22 mouse cellular contexts compared by ENCODE assay signal in genomic region chr5:90373708-90374107, GRCm38 (mm10). TPM values are rescaled to one million over a fixed set of nuclear protein-coding genes. Genes with fewer than 3 reads are reported as not detected.
DNase-seq lines count a peak whose midpoint lies in the region; ATAC-seq and TF ChIP-seq lines count a peak whose summit lies in the region.
"Had no signal": no experiment of that assay in that cellular context is flagged by ENCODE, and none has a peak within 500 bp of the region (broad histone marks: within the 10 kb centered on the region; RNA-seq: fewer than 3 reads in every experiment).

No protein-coding gene starts in this region.

- H3K9ac ChIP-seq in liver, embryonic 11.5 days (ENCODE audit: low read depth, low read length) = no peak overlapping the region
- no peak overlapping the region for H3K9ac ChIP-seq in liver, embryonic 12.5 days
- H3K9ac ChIP-seq in liver, postnatal 0 days (replicated peaks) = no peak overlapping the region
- no peak overlapping the region for H3K9ac ChIP-seq in liver, embryonic 13.5 days
- no peak overlapping the region for H3K9ac ChIP-seq in liver, embryonic 16.5 days (ENCODE audit: low read depth, low read length)
- H3K9ac ChIP-seq in hindbrain, embryonic 16.5 days (ENCODE audit: low read depth, low read length) = no peak overlapping the region

- no peaks in the 10 kb centered on the region; the same call in 1 of the 2 replicates for H3K4me1 ChIP-seq in liver, embryonic 11.5 days (replicated peaks; ENCODE audit: control insufficient read depth, insufficient read depth, low read length)
- no peaks in the 10 kb centered on the region for H3K4me1 ChIP-seq in liver, embryonic 12.5 days
- 0 out of 2 replicates have a peak, but pooled peaks cover 3% of the 10 kb centered on the region for H3K4me1 ChIP-seq in liver, postnatal 0 days (ENCODE audit: insufficient read depth)
- no peaks in the 10 kb centered on the region for H3K4me1 ChIP-seq in liver, embryonic 13.5 days (replicated peaks)
- H3K4me1 ChIP-seq in liver, embryonic 16.5 days (ENCODE audit: control insufficient read depth, low read depth, low read length) = no peaks in the 10 kb centered on the region; the same call in 1 of the 2 replicates
- H3K4me1 ChIP-seq in hindbrain, embryonic 16.5 days (ENCODE audit: control insufficient read depth, insufficient read depth, low read depth, low read length) = no peaks in the 10 kb centered on the region

- H3K4me3 ChIP-seq in liver, embryonic 11.5 days (ENCODE audit: low read depth, low read length) = no peak overlapping the region
- H3K4me3 ChIP-seq in liver, embryonic 12.5 days = no peak overlapping the region
- H3K4me3 ChIP-seq in liver, postnatal 0 days (ENCODE audit: low read depth, low read length) = no peak overlapping the region
- no peak overlapping the region for H3K4me3 ChIP-seq in liver, embryonic 13.5 days (replicated peaks)
- H3K4me3 ChIP-seq in liver, embryonic 16.5 days (ENCODE audit: low read depth, low read length) = no peak overlapping the region
- H3K4me3 ChIP-seq in hindbrain, embryonic 16.5 days (ENCODE audit: low read length) = no peak overlapping the region

- no peaks in the 10 kb centered on the region for H3K27me3 ChIP-seq in liver, embryonic 11.5 days (replicated peaks; ENCODE audit: control insufficient read depth, insufficient read depth, low read length)
- H3K27me3 ChIP-seq in liver, embryonic 12.5 days (replicated peaks) = no peaks in the 10 kb centered on the region; the same call in 1 of the 2 replicates
- no peaks in the 10 kb centered on the region for H3K27me3 ChIP-seq in liver, postnatal 0 days (ENCODE audit: insufficient read depth, low read length)
- H3K27me3 ChIP-seq in liver, embryonic 13.5 days = no peaks in the 10 kb centered on the region
- H3K27me3 ChIP-seq in liver, embryonic 16.5 days (ENCODE audit: control insufficient read depth, insufficient read depth, low read depth, low read length) = no peaks in the 10 kb centered on the region
- no peaks in the 10 kb centered on the region for H3K27me3 ChIP-seq in hindbrain, embryonic 16.5 days (replicated peaks; ENCODE audit: control insufficient read depth, insufficient read depth, low read length)
- H3K27me3 ChIP-seq: CH12.LX had no signal

- no peaks in the 10 kb centered on the region for H3K9me3 ChIP-seq in liver, embryonic 11.5 days (ENCODE audit: control insufficient read depth, low read length)
- no peaks in the 10 kb centered on the region for H3K9me3 ChIP-seq in liver, embryonic 12.5 days (replicated peaks)
- no peaks in the 10 kb centered on the region for H3K9me3 ChIP-seq in liver, postnatal 0 days (ENCODE audit: low read length)
- H3K9me3 ChIP-seq in liver, embryonic 13.5 days (replicated peaks) = no peaks in the 10 kb centered on the region
- H3K9me3 ChIP-seq in liver, embryonic 16.5 days (replicated peaks; ENCODE audit: control insufficient read depth, low read length) = no peaks in the 10 kb centered on the region
- H3K9me3 ChIP-seq in hindbrain, embryonic 16.5 days (ENCODE audit: control insufficient read depth, low read length) = no peaks in the 10 kb centered on the region

- DNase-seq in liver, embryonic 11.5 days (ENCODE audit: low spot score) = no peak
- no peak for DNase-seq in liver
- DNase-seq in liver, postnatal 0 days = no peak
- DNase-seq in liver, embryonic 13.5 days = no peak
- no peak for DNase-seq in kidney, adult 9 months
- DNase-seq: adrenal gland, adult 2 months; adrenal gland, adult 8-10 months; adrenal gland, postnatal 10 days; adrenal gland, postnatal 14 days; adrenal gland, postnatal 25 days; adrenal gland, postnatal 36 days; B cell, adult 2 months; cerebellum, adult 11 months; cerebellum, adult 11-12 months had no signal

- no peak for TF ChIP-seq EP300 in liver, postnatal 0 days (IDR thresholded peaks at IDR 0.05; ENCODE audit: low read depth)

- no peak overlapping the region for H3K27ac ChIP-seq in liver, embryonic 11.5 days (ENCODE audit: low read depth, low read length)
- no peak overlapping the region for H3K27ac ChIP-seq in liver, embryonic 12.5 days
- no peak overlapping the region for H3K27ac ChIP-seq in liver, postnatal 0 days (ENCODE audit: low read depth)
- H3K27ac ChIP-seq in liver, embryonic 13.5 days = no peak overlapping the region
- no peak overlapping the region for H3K27ac ChIP-seq in liver, embryonic 16.5 days (ENCODE audit: low read length)
- H3K27ac ChIP-seq in hindbrain, embryonic 16.5 days (ENCODE audit: low read depth, low read length) = no peak overlapping the region

- WGBS in liver, embryonic 11.5 days = 77% methylated on average over 4 of the region's 4 CpGs
- WGBS in liver, embryonic 12.5 days (ENCODE audit: insufficient replicate concordance) = 70% methylated on average over 4 of the region's 4 CpGs
- WGBS in liver, postnatal 0 days (ENCODE audit: insufficient replicate concordance) = 57% methylated on average over 4 of the region's 4 CpGs
- WGBS in liver, embryonic 13.5 days (ENCODE audit: insufficient replicate concordance) = 63% methylated on average over 4 of the region's 4 CpGs
- WGBS in liver, embryonic 16.5 days (ENCODE audit: insufficient replicate concordance) = 59% methylated on average over 4 of the region's 4 CpGs
- WGBS in hindbrain, embryonic 16.5 days = 87% methylated on average over 4 of the region's 4 CpGs

- no peak overlapping the region for H3K4me2 ChIP-seq in liver, embryonic 11.5 days
- no peak overlapping the region for H3K4me2 ChIP-seq in liver, embryonic 12.5 days
- no peak overlapping the region for H3K4me2 ChIP-seq in liver, postnatal 0 days (ENCODE audit: low read depth, low read length)
- no peak overlapping the region for H3K4me2 ChIP-seq in liver, embryonic 13.5 days
- H3K4me2 ChIP-seq in liver, embryonic 16.5 days (ENCODE audit: low read depth, low read length) = no peak overlapping the region
- no peak overlapping the region for H3K4me2 ChIP-seq in hindbrain, embryonic 16.5 days (ENCODE audit: low read length)

- 0 out of 2 replicates have a peak, but pooled peaks have one; percentile 18 for ATAC-seq in liver, embryonic 11.5 days (replicated peaks; ENCODE audit: low FRiP score)
- peak; percentile 44; the same call in 1 of the 2 replicates for ATAC-seq in liver, embryonic 12.5 days
- no peak for ATAC-seq in liver, postnatal 0 days
- ATAC-seq in liver, embryonic 13.5 days (ENCODE audit: low read depth) = peak; percentile 63
- ATAC-seq in liver, embryonic 16.5 days (ENCODE audit: low read depth) = peak; percentile 53; the same call in 1 of the 2 replicates
- no peak for ATAC-seq in hindbrain, embryonic 16.5 days
- ATAC-seq: activated CD4-positive, CD25-positive, alpha-beta regulatory T cell, adult 4 months; CD4-positive, CD25-positive, alpha-beta regulatory T cell, adult 4 months; Patski had no signal

- TF ChIP-seq CTCF in liver, postnatal 0 days (IDR thresholded peaks at IDR 0.05; ENCODE audit: low read depth) = no peak

- no peaks in the 10 kb centered on the region for H3K36me3 ChIP-seq in liver, embryonic 11.5 days (ENCODE audit: control insufficient read depth, insufficient read depth, low read length)
- H3K36me3 ChIP-seq in liver, embryonic 12.5 days = no peaks in the 10 kb centered on the region
- no peaks in the 10 kb centered on the region for H3K36me3 ChIP-seq in liver, postnatal 0 days (replicated peaks; ENCODE audit: insufficient read depth, low read length)
- H3K36me3 ChIP-seq in liver, embryonic 13.5 days = no peaks in the 10 kb centered on the region
- no peaks in the 10 kb centered on the region for H3K36me3 ChIP-seq in liver, embryonic 16.5 days (ENCODE audit: control insufficient read depth, insufficient read depth)
- H3K36me3 ChIP-seq in hindbrain, embryonic 16.5 days (ENCODE audit: control insufficient read depth, insufficient read depth, low read length) = no peaks in the 10 kb centered on the region
- H3K36me3 ChIP-seq: G1E had no signal

RNA-seq across cellular contexts. Expression of gene Gm9958, which starts 6.7 kb away (rescaled TPM):
- 3.8 and 4.1 TPM in 2 replicates for polyA plus RNA-seq in liver, embryonic 11.5 days (2014; fragmentation: Nextera tagmentation; extraction: Ambion mirVana)
- 3.2 and 3.5 TPM in 2 replicates for polyA plus RNA-seq in liver, embryonic 12.5 days (2016; fragmentation: Nextera tagmentation; extraction: Ambion mirVana)
- 2.4 and 2.8 TPM in 2 replicates for polyA plus RNA-seq in liver, postnatal 0 days (2015; fragmentation: Nextera tagmentation; extraction: Ambion mirVana)
- polyA plus RNA-seq in liver, embryonic 13.5 days (2015; fragmentation: Nextera tagmentation; extraction: Ambion mirVana) = 2.0 and 2.8 TPM in 2 replicates
- 1.5 and 1.8 TPM in 2 replicates for polyA plus RNA-seq in liver, embryonic 16.5 days (2015; fragmentation: Nextera tagmentation; extraction: Ambion mirVana)
- polyA plus RNA-seq in hindbrain, embryonic 16.5 days (2015; fragmentation: Nextera tagmentation; extraction: Ambion mirVana) = 3.3 and 3.7 TPM in 2 replicates

RNA-seq across cellular contexts. Expression of gene Ankrd17, which starts 7.3 kb away (rescaled TPM):
- 25.2 and 32.2 TPM in 2 replicates for polyA plus RNA-seq in liver, embryonic 11.5 days (2014; fragmentation: Nextera tagmentation; extraction: Ambion mirVana)
- 16.3 and 17.4 TPM in 2 replicates for polyA plus RNA-seq in liver, embryonic 12.5 days (2016; fragmentation: Nextera tagmentation; extraction: Ambion mirVana)
- polyA plus RNA-seq in liver, postnatal 0 days (2015; fragmentation: Nextera tagmentation; extraction: Ambion mirVana) = 9.3 and 10.8 TPM in 2 replicates
- polyA plus RNA-seq in liver, embryonic 13.5 days (2015; fragmentation: Nextera tagmentation; extraction: Ambion mirVana) = 9.3 and 10.0 TPM in 2 replicates
- polyA plus RNA-seq in liver, embryonic 16.5 days (2015; fragmentation: Nextera tagmentation; extraction: Ambion mirVana) = 7.8 and 8.2 TPM in 2 replicates
- 26.5 and 27.3 TPM in 2 replicates for polyA plus RNA-seq in hindbrain, embryonic 16.5 days (2015; fragmentation: Nextera tagmentation; extraction: Ambion mirVana)

Comparison
In these comparisons a context has a peak if more than half of its experiments do, and no peak if none do; other contexts are left out.
1. ATAC-seq: peak in liver, embryonic 11.5 days (single experiment), liver, embryonic 12.5 days (single experiment), liver, embryonic 13.5 days (single experiment) and liver, embryonic 16.5 days (single experiment); none in liver, postnatal 0 days (single experiment) and hindbrain, embryonic 16.5 days (single experiment).